Comparison of ENCODE assay signal across 10 mouse cellular contexts in the genomic region with DNA sequence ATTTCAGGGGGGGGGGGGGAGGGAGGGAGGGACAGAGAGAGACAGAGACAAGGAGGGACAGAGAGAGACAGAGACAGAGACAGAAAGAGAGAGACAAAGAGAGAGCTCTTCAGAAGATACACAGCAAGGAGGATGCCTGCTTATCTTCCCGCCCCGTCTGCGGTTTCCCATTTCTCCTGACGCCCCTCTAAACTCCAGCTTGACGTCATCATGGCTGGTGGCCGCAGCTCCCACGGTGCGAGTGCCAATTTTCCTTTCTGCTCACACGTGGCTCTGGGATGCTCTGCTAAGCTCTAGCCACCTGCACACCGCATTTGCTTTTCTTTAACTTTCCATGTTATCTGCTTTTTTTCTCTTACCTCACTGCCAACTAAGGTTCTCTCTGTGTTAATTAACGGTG.
DNase-seq lines count a peak whose midpoint lies in the region; ATAC-seq and TF ChIP-seq lines count a peak whose summit lies in the region.
"Had no signal": no experiment of that assay in that cellular context is flagged by ENCODE, and none has a peak within 500 bp of the region (broad histone marks: within the 10 kb centered on the region; RNA-seq: fewer than 3 reads in every experiment).

No protein-coding gene starts in this region.

- 45% methylated on average over 11 of the region's 11 CpGs for WGBS in intestine, embryonic 14.5 days
- WGBS in intestine, postnatal 0 days: 51% methylated on average over 11 of the region's 11 CpGs
- 26% methylated on average over 11 of the region's 11 CpGs for WGBS in heart, adult 2 months
- WGBS in limb, embryonic 14.5 days: 37% methylated on average over 11 of the region's 11 CpGs

- no peak for ATAC-seq in intestine, embryonic 14.5 days (replicated peaks; ENCODE audit: low FRiP score, low TSS enrichment, low read depth)
- ATAC-seq in intestine, postnatal 0 days: no peak
- peak; percentile 14; the same call in 1 of the 2 replicates for ATAC-seq in limb, embryonic 14.5 days (ENCODE audit: low FRiP score, low read depth)
- ATAC-seq: forebrain, postnatal 0 days had no signal

- H3K36me3 ChIP-seq in intestine, embryonic 14.5 days (ENCODE audit: control insufficient read depth, insufficient read depth, low read length): no peaks in the 10 kb centered on the region
- H3K36me3 ChIP-seq in intestine, postnatal 0 days (ENCODE audit: control insufficient read depth, insufficient read depth): no peaks in the 10 kb centered on the region
- H3K36me3 ChIP-seq in heart, adult 2 months (ENCODE audit: control insufficient read depth, insufficient read depth, low read length): no peaks in the 10 kb centered on the region
- H3K36me3 ChIP-seq in limb, embryonic 14.5 days (ENCODE audit: control insufficient read depth, insufficient read depth, low read length): no peaks in the 10 kb centered on the region

- H3K27ac ChIP-seq in intestine, embryonic 14.5 days (ENCODE audit: low read depth): peak overlapping the region; percentile 12; the same call in 1 of the 2 replicates
- no peak overlapping the region for H3K27ac ChIP-seq in intestine, postnatal 0 days (ENCODE audit: low read depth, low read length)
- peak overlapping the region; percentile 77 for H3K27ac ChIP-seq in heart, adult 2 months
- H3K27ac ChIP-seq in limb, embryonic 14.5 days (replicated peaks; ENCODE audit: low read depth, low read length): no peak overlapping the region

- H3K4me3 ChIP-seq in intestine, embryonic 14.5 days (ENCODE audit: low read depth, low read length): no peak overlapping the region
- no peak overlapping the region for H3K4me3 ChIP-seq in intestine, postnatal 0 days (ENCODE audit: low read depth, low read length)
- H3K4me3 ChIP-seq in heart, adult 2 months: no peak overlapping the region
- H3K4me3 ChIP-seq in limb, embryonic 14.5 days (replicated peaks; ENCODE audit: low read length): no peak overlapping the region

- no peak for TF ChIP-seq POLR2A in heart, adult 2 months (IDR thresholded peaks at IDR 0.05; ENCODE audit: insufficient read depth, low read depth, low read length)
- TF ChIP-seq POLR2A in limb, embryonic 14.5 days (IDR thresholded peaks at IDR 0.05; ENCODE audit: borderline replicate concordance, extremely low read depth, insufficient read depth, insufficient read length): no peak

- DNase-seq in intestine, embryonic 14.5 days (ENCODE audit: low spot score): no peak
- peak; percentile 47 for DNase-seq in MEL-GATA-1-ER (ENCODE audit: extremely low read depth, low read depth)
- peak; percentile 42 to 51 for DNase-seq in heart, adult 2 months
- peak; percentile 60 for DNase-seq in limb, embryonic 14.5 days (ENCODE audit: low spot score)
- DNase-seq in embryo, embryonic 10 days (ENCODE audit: low spot score): no peak
- DNase-seq in frontal cortex, postnatal 10 days (ENCODE audit: low spot score in 2 of 2): no peak
- no peak for DNase-seq in cerebellum, postnatal 4 days (ENCODE audit: low spot score in 2 of 2)
- DNase-seq: cerebellum, postnatal 25 days; forebrain, postnatal 0 days had no signal

- peaks cover 15% of the 10 kb centered on the region for H3K4me1 ChIP-seq in intestine, embryonic 14.5 days (replicated peaks; ENCODE audit: control insufficient read depth, insufficient read depth, low read length)
- no peaks in the 10 kb centered on the region; the same call in 1 of the 2 replicates for H3K4me1 ChIP-seq in intestine, postnatal 0 days (replicated peaks; ENCODE audit: control insufficient read depth, insufficient read depth, low read length)
- peaks cover 26% of the 10 kb centered on the region for H3K4me1 ChIP-seq in heart, adult 2 months (ENCODE audit: control insufficient read depth, insufficient read depth, low read length)
- peaks cover 27% of the 10 kb centered on the region for H3K4me1 ChIP-seq in limb, embryonic 14.5 days (ENCODE audit: control insufficient read depth, insufficient read depth, low read length)

- intact Hi-C loops in heart, adult 2 months (cut with DNase I): loop anchor here (1.0 kb wide), 1 partner anchor 57 kb away; no protein-coding TSS in a partner anchor

- 0 out of 2 replicates have a peak, but pooled peaks cover 3% of the 10 kb centered on the region for H3K9me3 ChIP-seq in intestine, embryonic 14.5 days (ENCODE audit: control insufficient read depth, low read length)
- H3K9me3 ChIP-seq in intestine, postnatal 0 days (ENCODE audit: control insufficient read depth): no peaks in the 10 kb centered on the region
- no peaks in the 10 kb centered on the region for H3K9me3 ChIP-seq in limb, embryonic 14.5 days (ENCODE audit: control insufficient read depth, low read length)

- no peak for TF ChIP-seq EP300 in heart, adult 2 months (IDR thresholded peaks at IDR 0.05; ENCODE audit: insufficient read depth, low read depth, low read length)

- TF ChIP-seq CTCF in intestine, postnatal 0 days (IDR thresholded peaks at IDR 0.05; ENCODE audit: low read depth): no peak
- TF ChIP-seq CTCF in heart, adult 2 months (IDR thresholded peaks at IDR 0.05): no peak

- no peaks in the 10 kb centered on the region for H3K27me3 ChIP-seq in intestine, embryonic 14.5 days (replicated peaks; ENCODE audit: control insufficient read depth, insufficient read depth, low read length)
- no peaks in the 10 kb centered on the region for H3K27me3 ChIP-seq in intestine, postnatal 0 days (replicated peaks; ENCODE audit: control insufficient read depth, insufficient read depth, low read length)
- H3K27me3 ChIP-seq in heart, adult 2 months (ENCODE audit: control insufficient read depth, insufficient read depth, low read length): no peaks in the 10 kb centered on the region
- no peaks in the 10 kb centered on the region for H3K27me3 ChIP-seq in limb, embryonic 14.5 days (ENCODE audit: control insufficient read depth, insufficient read depth, low read length)

- no peak overlapping the region for H3K4me2 ChIP-seq in intestine, embryonic 14.5 days (ENCODE audit: low read length)
- no peak overlapping the region for H3K4me2 ChIP-seq in intestine, postnatal 0 days (replicated peaks; ENCODE audit: low read depth)
- H3K4me2 ChIP-seq in limb, embryonic 14.5 days (replicated peaks; ENCODE audit: low read depth, low read length, severe bottlenecking): no peak overlapping the region

- no peak overlapping the region for H3K9ac ChIP-seq in intestine, embryonic 14.5 days (ENCODE audit: low read length)
- no peak overlapping the region for H3K9ac ChIP-seq in intestine, postnatal 0 days (ENCODE audit: low read depth, low read length)
- H3K9ac ChIP-seq in heart, adult 2 months (ENCODE audit: low read depth, low read length): no peak overlapping the region
- H3K9ac ChIP-seq in limb, embryonic 14.5 days (ENCODE audit: low read depth, low read length, severe bottlenecking): no peak overlapping the region
- H3K9ac ChIP-seq: forebrain, postnatal 0 days had no signal

- no peaks in the 10 kb centered on the region for H3K79me2 ChIP-seq in heart, adult 2 months (replicated peaks; ENCODE audit: control insufficient read depth, insufficient read depth, low read length)

Comparison
In these comparisons a context has a peak if more than half of its experiments do, and no peak if none do; other contexts are left out.
1. H3K27ac ChIP-seq: peak in intestine, embryonic 14.5 days (single experiment) and heart, adult 2 months (single experiment); none in intestine, postnatal 0 days (single experiment) and limb, embryonic 14.5 days (single experiment).
2. DNase-seq: peak in MEL-GATA-1-ER (single experiment), heart, adult 2 months (2 of 2) and limb, embryonic 14.5 days (single experiment); none in intestine, embryonic 14.5 days (single experiment), embryo, embryonic 10 days (single experiment), frontal cortex, postnatal 10 days (0 of 2) and cerebellum, postnatal 4 days (0 of 2).